ENCODE assay signal across 8 mouse cellular contexts in genomic region chr8:84569921-84570673, GRCm38 (mm10).
DNase-seq lines count a peak whose midpoint lies in the region; ATAC-seq lines count a peak whose summit lies in the region.

No protein-coding gene starts in this region.

- WGBS in kidney, embryonic 14.5 days: 41% methylated on average over 25 of the region's 25 CpGs

- no peaks in the 10 kb centered on the region for H3K27me3 ChIP-seq in kidney, embryonic 14.5 days (ENCODE audit: control insufficient read depth, insufficient read depth, low read length)
- peaks cover 56% of the 10 kb centered on the region for H3K27me3 ChIP-seq in megakaryocyte, embryonic 14.5 days (replicated peaks)

- no peak for DNase-seq in kidney, postnatal 25 days
- peak; percentile 63 for DNase-seq in NIH3T3 (ENCODE audit: low read depth)
- DNase-seq in embryo, embryonic 11 days: peak; percentile 35
- DNase-seq in urinary bladder, postnatal 4 days (ENCODE audit: low spot score in 2 of 2): no peak
- DNase-seq in urinary bladder, postnatal 10 days (ENCODE audit: low spot score): no peak
- no peak for DNase-seq in spleen, adult 12 weeks (ENCODE audit: low spot score)

- H3K4me2 ChIP-seq in kidney, embryonic 14.5 days (replicated peaks; ENCODE audit: low read depth, low read length): peak overlapping the region; percentile 19; the same call in 1 of the 2 replicates

- no peaks in the 10 kb centered on the region for H3K9me3 ChIP-seq in kidney, embryonic 14.5 days (ENCODE audit: control insufficient read depth, low read length)
- no peaks in the 10 kb centered on the region for H3K9me3 ChIP-seq in megakaryocyte, embryonic 14.5 days

- H3K4me3 ChIP-seq in kidney, embryonic 14.5 days (ENCODE audit: low read length): no peak overlapping the region
- peak overlapping the region; percentile 24 for H3K4me3 ChIP-seq in megakaryocyte, embryonic 14.5 days (replicated peaks)

- H3K36me3 ChIP-seq in kidney, embryonic 14.5 days (ENCODE audit: control insufficient read depth, insufficient read depth, low read length): no peaks in the 10 kb centered on the region
- no peaks in the 10 kb centered on the region for H3K36me3 ChIP-seq in megakaryocyte, embryonic 14.5 days (replicated peaks; ENCODE audit: low read length)

- no peak overlapping the region for H3K9ac ChIP-seq in kidney, embryonic 14.5 days (ENCODE audit: low read depth, low read length)

- no peak for ATAC-seq in kidney, embryonic 14.5 days (ENCODE audit: low FRiP score, low TSS enrichment)

- H3K4me1 ChIP-seq in kidney, embryonic 14.5 days (ENCODE audit: control insufficient read depth, insufficient read depth, low read length): no peaks in the 10 kb centered on the region
- H3K4me1 ChIP-seq in megakaryocyte, embryonic 14.5 days: peaks cover 15% of the 10 kb centered on the region

- H3K27ac ChIP-seq in kidney, embryonic 14.5 days (ENCODE audit: low read depth, low read length): no peak overlapping the region

Comparison
In these comparisons a context has a peak if more than half of its experiments do, and no peak if none do; other contexts are left out.
1. DNase-seq: peak in NIH3T3 (single experiment) and embryo, embryonic 11 days (single experiment); none in kidney, postnatal 25 days (0 of 2), urinary bladder, postnatal 4 days (0 of 2), urinary bladder, postnatal 10 days (single experiment) and spleen, adult 12 weeks (single experiment).